Mouse (Mus musculus) hindbrain, embryonic 11.5 days (tissue): ENCODE results near the gene Hist1h2ba. TPM values are rescaled to one million over a fixed set of nuclear protein-coding genes. Genes with fewer than 3 reads are reported as not detected.

Experiments used
- ATAC-seq: fragments of 200-750 bp; cut with Nextera tagmentation; 2 replicates; pipeline ENCODE4 v1.8.0; 2017; ENCODE audit warnings: mild to moderate bottlenecking, moderate TSS enrichment, moderate library complexity; ENCODE audit not compliant: low FRiP score
- DNase-seq: peaks from one replicate; pipeline ENCODE4 v3.0.0-alpha.2; 2015; ENCODE audit warnings: low spot score
- H3K27ac ChIP-seq: fragments of 300-500 bp; sonication (generic); 2 replicates; pipeline ENCODE4 v1.5.1; 2014; ENCODE audit warnings: mild to moderate bottlenecking, low read depth, low read length
- H3K27me3 ChIP-seq: fragments of 300-500 bp; sonication (generic); 2 replicates; pipeline ENCODE4 v1.6.1; 2014; ENCODE audit warnings: mild to moderate bottlenecking, low read length, moderate library complexity, mixed read lengths; ENCODE audit not compliant: control insufficient read depth, insufficient read depth
- H3K36me3 ChIP-seq: fragments of 300-500 bp; sonication (generic); 2 replicates; pipeline ENCODE4 v1.6.1; 2014; ENCODE audit warnings: mild to moderate bottlenecking, low read length, moderate library complexity, mixed read lengths; ENCODE audit not compliant: control insufficient read depth, insufficient read depth
- H3K4me1 ChIP-seq: fragments of 300-500 bp; sonication (generic); replicated peaks from 2 replicates; pipeline ENCODE4 v1.6.1; 2014; ENCODE audit warnings: low read length, mixed read lengths; ENCODE audit not compliant: control insufficient read depth, insufficient read depth
- H3K4me2 ChIP-seq: fragments of 300-500 bp; sonication (generic); replicated peaks from 2 replicates; pipeline ENCODE4 v1.6.1; 2014; ENCODE audit warnings: mild to moderate bottlenecking, low read depth, low read length
- H3K4me3 ChIP-seq: fragments of 300-500 bp; sonication (generic); 2 replicates; pipeline ENCODE4 v1.5.1; 2014; ENCODE audit warnings: low read depth, low read length
- H3K9ac ChIP-seq: fragments of 300-500 bp; sonication (generic); 2 replicates; pipeline ENCODE4 v1.6.1; 2014; ENCODE audit warnings: low read depth, low read length
- H3K9me3 ChIP-seq: fragments of 300-500 bp; sonication (generic); 2 replicates; pipeline ENCODE4 v1.6.1; 2016; ENCODE audit warnings: low read length; ENCODE audit not compliant: control insufficient read depth
- WGBS: fragments of 180-500 bp; shearing (Covaris S2); extraction: QIAGEN DNeasy Blood & Tissue Kit; methylation state at CpG from one replicate; pipeline ENCODE4 v1.1.7; 2014; 5-methylcytosine and 5-hydroxymethylcytosine counted together
- polyA plus RNA-seq: library from polyadenylated mRNA; unstranded; fragments of >200 nt; fragmentation: Nextera tagmentation; extraction: Ambion mirVana; gene quantifications from 2 replicates; pipeline ENCODE4 v1.2.1, GENCODE M21; 2014

Hist1h2ba gene
- polyA plus RNA-seq, 1 experiment from 2014 or later: not detected

DNA sequence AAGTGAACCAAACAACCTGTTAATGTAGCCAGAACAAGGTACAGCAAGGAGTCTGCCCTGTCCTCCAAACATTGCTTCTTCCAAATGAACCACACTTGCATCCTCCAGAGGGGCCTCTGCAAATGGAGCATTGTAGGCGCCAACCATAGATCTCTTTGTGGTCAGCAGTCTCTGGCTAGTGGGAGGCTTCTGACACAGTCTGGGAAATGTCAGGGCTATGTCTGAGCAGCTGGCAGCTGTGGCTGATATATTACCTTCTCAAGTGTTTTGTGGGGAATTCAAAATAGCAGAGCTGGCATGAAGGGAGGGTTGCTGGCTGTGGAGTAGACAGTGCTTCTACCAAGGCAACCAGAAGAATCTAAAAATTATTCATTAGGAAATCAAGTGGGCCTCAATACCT lies 17.8 kb downstream of the Hist1h2ba start:
- Histone ChIP-seq H3K27me3 (no peaks in the 10 kb centered on the region), H3K4me3 (no peak overlapping the region), H3K4me1 (no peaks in the 10 kb centered on the region), H3K9me3 (no peaks in the 10 kb centered on the region), H3K27ac (no peak overlapping the region), H3K36me3 (no peaks in the 10 kb centered on the region), H3K4me2 (no peak overlapping the region), H3K9ac (no peak overlapping the region)
- ATAC-seq (no peak), DNase-seq (no peak)
- 76% methylated on average over 1 of the region's 1 CpGs for WGBS

DNA sequence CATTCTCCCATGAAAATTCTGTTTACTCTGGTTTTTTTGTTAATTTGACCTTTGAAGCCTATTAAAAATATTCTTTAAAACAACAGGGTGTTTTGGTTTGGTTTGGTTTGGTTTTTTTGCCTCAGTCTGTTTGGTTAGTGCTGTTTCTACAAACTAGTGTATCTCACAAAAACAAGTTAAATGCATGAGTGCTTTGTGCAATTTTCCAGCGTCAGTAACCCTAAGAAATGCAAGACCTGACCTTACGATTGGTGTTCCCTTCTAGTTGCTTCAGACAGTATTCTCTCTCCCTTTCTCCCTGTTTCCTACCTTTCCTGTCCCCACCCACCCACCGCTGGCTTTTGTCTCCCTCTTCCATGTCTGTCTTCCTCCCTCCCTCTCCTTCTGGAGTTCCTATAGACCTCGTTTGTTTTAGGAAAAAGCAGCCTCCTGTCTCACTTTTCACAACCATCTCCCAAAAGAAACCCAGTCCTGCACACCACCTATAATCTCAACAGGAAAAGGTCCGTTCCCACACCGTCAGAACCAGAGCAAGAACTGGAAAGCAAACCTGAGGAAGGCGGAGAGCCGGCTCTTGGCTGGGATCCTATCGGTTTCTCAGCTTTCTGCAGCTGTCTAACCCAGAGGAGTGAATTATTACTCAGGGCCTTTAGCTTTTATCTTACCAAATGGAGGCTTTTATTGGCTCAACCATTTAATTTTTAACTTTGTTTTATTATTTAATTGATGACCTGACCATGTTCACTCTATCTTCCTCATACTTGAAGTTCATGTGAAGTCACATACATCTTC lies 19.4 kb downstream of the Hist1h2ba start, which contains the start of gene Slc17a4:
Gene Slc17a4, minus strand, starts transcription at position 634 of the 792 bp plus-strand sequence.
- WGBS: 79% methylated on average over 9 of the region's 9 CpGs
- no peaks in the 10 kb centered on the region for H3K36me3 ChIP-seq
- H3K4me2 ChIP-seq: no peak within 1 kb of the TSS
- H3K9ac ChIP-seq: no peak within 1 kb of the TSS
- no peaks in the 10 kb centered on the region for H3K27me3 ChIP-seq
- no peaks in the 10 kb centered on the region for H3K4me1 ChIP-seq
- DNase-seq (no peak), ATAC-seq (no peak)
- no peak within 1 kb of the TSS for H3K27ac ChIP-seq
- no peak within 1 kb of the TSS for H3K4me3 ChIP-seq
- no peaks in the 10 kb centered on the region for H3K9me3 ChIP-seq

DNA sequence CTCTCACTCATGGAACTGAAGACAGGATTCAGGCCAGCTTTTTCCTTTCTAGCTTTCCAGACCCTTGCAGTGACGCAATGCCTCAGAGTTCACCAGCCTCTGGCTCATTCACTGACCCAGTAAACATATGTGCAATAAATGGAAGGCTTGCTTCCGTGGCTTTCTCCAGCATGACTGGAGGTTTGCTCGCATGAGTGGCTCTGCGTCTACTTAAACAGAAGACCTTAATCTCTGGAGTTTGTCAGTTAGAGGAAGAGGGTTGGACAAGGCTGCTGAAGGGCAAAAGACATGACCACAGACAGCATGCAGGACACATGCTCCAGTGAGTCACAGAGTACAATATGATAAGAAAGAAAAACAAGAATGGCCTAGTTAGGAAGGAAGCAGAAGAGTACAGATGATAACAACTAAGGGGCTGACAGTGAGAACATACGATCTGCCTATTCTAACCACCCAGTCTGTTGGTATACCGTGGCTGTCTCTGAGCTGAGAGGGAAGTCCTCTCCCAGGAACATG lies 20.1 kb downstream of the Hist1h2ba start:
- Histone ChIP-seq H3K27ac (no peak overlapping the region), H3K9ac (no peak overlapping the region), H3K4me3 (no peak overlapping the region), H3K27me3 (no peaks in the 10 kb centered on the region), H3K4me2 (no peak overlapping the region), H3K4me1 (no peaks in the 10 kb centered on the region), H3K36me3 (no peaks in the 10 kb centered on the region), H3K9me3 (no peaks in the 10 kb centered on the region)
- no peak for ATAC-seq
- DNase-seq: no peak
- WGBS: 62% methylated on average over 6 of the region's 6 CpGs

DNA sequence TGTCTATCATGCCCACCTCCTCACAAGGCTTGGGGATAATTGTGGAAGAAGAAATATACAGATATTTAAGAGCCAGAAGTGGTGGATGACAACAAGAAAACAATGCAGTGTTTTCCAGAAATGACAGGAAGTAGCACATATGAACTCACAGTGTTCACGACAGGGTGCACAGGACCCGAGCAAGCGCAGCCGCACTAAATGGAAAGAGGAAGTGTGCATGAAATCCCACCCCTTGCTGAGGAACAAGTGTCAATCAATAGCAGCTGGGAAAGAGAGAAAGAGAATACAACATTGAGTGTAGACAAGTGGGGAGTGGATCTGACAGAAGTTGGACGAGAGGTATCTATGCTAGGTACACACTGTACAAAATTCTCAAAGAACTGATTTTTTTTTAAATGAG lies 22.6 kb downstream of the Hist1h2ba start:
- no peak for DNase-seq
- 87% methylated on average over 5 of the region's 5 CpGs for WGBS
- no peak for ATAC-seq
- H3K27me3 ChIP-seq: no peaks in the 10 kb centered on the region
- H3K4me3 ChIP-seq: no peak overlapping the region
- no peak overlapping the region for H3K4me2 ChIP-seq
- H3K9me3 ChIP-seq: no peaks in the 10 kb centered on the region
- H3K4me1 ChIP-seq: no peaks in the 10 kb centered on the region
- H3K36me3 ChIP-seq: no peaks in the 10 kb centered on the region
- no peak overlapping the region for H3K27ac ChIP-seq
- H3K9ac ChIP-seq: no peak overlapping the region

DNA sequence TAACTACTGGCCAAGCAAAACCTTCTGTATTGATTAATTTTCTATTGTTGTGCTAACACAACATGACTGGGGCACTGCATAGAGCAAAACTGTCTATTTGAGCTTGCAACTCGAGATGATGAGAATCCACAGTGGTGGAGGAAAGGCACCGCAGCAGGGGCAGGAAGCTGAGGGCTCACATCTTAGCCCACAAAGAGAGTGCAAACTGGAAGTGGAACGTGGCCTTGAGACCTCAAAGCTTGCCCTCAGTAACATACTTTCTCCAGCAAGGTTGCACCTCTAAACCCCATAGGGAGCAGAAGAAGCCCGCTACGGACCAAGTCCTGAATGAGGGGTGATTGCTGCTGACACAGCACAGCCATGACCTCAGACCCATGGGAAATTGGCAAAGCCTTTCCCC lies 23.8 kb downstream of the Hist1h2ba start:
- WGBS: 82% methylated on average over 5 of the region's 5 CpGs
- Histone ChIP-seq H3K4me3 (no peak overlapping the region), H3K9ac (no peak overlapping the region), H3K36me3 (no peaks in the 10 kb centered on the region), H3K4me2 (no peak overlapping the region), H3K9me3 (no peaks in the 10 kb centered on the region), H3K27me3 (no peaks in the 10 kb centered on the region), H3K4me1 (no peaks in the 10 kb centered on the region), H3K27ac (no peak overlapping the region)
- ATAC-seq: no peak
- DNase-seq: no peak

DNA sequence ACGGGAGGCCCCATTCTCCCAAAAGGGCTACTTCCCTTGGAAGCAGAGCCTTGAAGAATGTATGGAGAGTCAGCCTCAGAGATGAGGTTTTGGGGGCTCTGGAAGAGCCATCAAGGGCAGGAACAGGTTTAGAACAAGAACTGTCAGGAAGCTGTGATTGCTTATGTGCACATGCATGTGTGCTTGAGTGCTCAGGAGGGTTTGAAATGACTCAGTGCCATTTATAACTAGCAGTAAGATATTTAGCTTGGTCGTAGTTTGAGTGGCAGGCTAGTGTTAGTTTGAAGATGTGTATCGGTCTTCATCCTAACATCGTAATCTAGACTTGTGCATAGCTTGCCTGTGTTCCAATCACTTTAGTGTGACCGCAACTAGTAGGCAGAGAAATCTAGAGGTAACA lies 27.1 kb downstream of the Hist1h2ba start:
- Histone ChIP-seq H3K27me3 (no peaks in the 10 kb centered on the region), H3K36me3 (no peaks in the 10 kb centered on the region), H3K4me1 (no peaks in the 10 kb centered on the region), H3K9ac (no peak overlapping the region), H3K9me3 (no peaks in the 10 kb centered on the region), H3K4me2 (no peak overlapping the region), H3K27ac (no peak overlapping the region), H3K4me3 (no peak overlapping the region)
- 97% methylated on average over 5 of the region's 5 CpGs for WGBS
- no peak for ATAC-seq
- no peak for DNase-seq

DNA sequence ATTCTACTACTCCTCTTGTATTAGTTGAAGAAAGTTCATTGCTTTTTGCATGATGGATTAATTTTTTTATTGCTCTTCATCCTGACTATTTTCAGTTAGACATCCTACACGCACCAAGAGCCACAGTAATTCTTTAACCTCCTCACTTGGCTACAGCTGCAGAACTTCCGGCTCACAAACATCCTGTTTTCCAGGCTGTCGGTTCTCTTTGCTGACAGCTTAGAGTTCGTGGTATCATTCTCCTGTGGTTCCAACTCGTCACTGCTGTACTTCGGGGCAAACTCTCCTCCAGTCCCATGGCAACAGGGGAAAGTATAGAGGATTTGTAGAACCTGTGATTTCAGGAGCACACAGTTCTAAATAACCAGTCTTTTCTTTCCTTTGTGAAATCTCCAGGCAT lies 35.7 kb downstream of the Hist1h2ba start:
- no peak for ATAC-seq
- Histone ChIP-seq H3K27ac (no peak overlapping the region), H3K4me1 (0 out of 2 replicates have a peak, but pooled peaks cover under 1% of the 10 kb centered on the region), H3K9me3 (no peaks in the 10 kb centered on the region), H3K27me3 (no peaks in the 10 kb centered on the region), H3K4me3 (no peak overlapping the region), H3K36me3 (no peaks in the 10 kb centered on the region), H3K4me2 (no peak overlapping the region), H3K9ac (no peak overlapping the region)
- DNase-seq: no peak
- WGBS: 59% methylated on average over 6 of the region's 6 CpGs

DNA sequence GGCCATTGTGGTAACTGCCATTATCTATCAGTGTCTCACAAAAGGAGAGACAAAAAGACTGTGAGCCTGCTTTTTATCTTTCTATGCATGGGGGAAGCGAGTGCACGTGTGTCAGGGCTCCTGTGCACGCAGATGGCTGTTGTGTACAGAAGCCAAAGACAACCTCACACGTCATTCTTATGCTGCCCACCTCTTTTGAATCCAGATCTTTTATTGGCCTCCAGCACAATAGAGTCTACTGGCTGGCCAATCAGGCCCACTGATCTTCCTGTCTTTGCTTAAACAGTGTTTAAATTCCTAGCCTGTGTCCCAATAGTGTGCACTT lies 40.7 kb downstream of the Hist1h2ba start:
- H3K4me2 ChIP-seq: no peak overlapping the region
- H3K27me3 ChIP-seq: no peaks in the 10 kb centered on the region
- no peak overlapping the region for H3K27ac ChIP-seq
- 27% methylated on average over 4 of the region's 4 CpGs for WGBS
- no peak overlapping the region for H3K9ac ChIP-seq
- no peak overlapping the region for H3K4me3 ChIP-seq
- DNase-seq (peak; percentile 14), ATAC-seq (peak; percentile 43; the same call in 1 of the 2 replicates)
- no peaks in the 10 kb centered on the region for H3K36me3 ChIP-seq
- no peaks in the 10 kb centered on the region for H3K9me3 ChIP-seq
- H3K4me1 ChIP-seq: 0 out of 2 replicates have a peak, but pooled peaks cover 3% of the 10 kb centered on the region
